Mouse (Mus musculus) mesoderm, embryonic 11.5 days (tissue): Measurements from ENCODE around the gene Srsf5.
"Not testable (repeated sequence)": the region's sequence is repeated elsewhere in the genome, so short reads cannot be mapped to it uniquely, and the experiment has no call there.

Source experiments
- DNase-seq: peaks from one replicate; pipeline ENCODE4 v3.0.0-alpha.2; 2012; ENCODE audit warnings: low read depth, low spot score

Srsf5 gene

DNA sequence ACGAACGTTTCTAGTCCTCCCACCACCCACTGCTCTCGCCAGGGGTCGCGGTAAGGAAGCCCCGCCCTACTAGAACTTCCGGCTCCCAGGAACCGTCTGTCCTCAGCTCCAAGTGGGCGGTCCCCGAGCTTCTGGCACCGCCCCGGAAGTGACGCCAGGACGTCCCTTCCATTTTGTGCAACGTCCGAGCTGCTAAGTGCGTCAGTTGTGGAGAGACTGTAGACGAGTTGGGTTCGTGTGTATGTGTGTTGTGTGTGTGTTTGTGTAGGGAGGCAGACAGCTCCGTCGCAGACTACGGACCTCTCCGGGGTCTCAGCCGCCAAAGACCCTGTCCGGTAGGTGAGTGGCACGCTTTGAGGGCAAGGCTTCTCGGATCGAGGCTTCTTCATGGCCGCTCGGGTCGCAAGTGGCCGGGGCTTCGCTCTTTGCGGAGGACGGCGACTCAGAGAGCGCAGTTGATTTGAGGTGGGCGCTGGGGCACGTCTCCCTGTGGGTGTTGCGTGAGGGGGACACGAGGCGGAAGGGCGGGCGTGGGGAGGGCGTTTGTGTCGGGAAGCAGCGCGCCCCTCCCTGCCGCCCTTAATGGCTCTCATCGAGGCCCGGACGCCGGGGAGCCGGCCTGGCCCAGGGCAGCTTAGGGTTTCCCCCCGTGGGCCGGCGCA lies at the start of gene Srsf5:
TSS of gene Srsf5 (plus strand) at position 171 of the 662 bp plus-strand sequence.
- peak; percentile 99 for DNase-seq

- DNase-seq: no peak
Observed at GRCm38 (mm10) chr12:80909631-80910030, 35.7 kb upstream of the Srsf5 start.

DNA sequence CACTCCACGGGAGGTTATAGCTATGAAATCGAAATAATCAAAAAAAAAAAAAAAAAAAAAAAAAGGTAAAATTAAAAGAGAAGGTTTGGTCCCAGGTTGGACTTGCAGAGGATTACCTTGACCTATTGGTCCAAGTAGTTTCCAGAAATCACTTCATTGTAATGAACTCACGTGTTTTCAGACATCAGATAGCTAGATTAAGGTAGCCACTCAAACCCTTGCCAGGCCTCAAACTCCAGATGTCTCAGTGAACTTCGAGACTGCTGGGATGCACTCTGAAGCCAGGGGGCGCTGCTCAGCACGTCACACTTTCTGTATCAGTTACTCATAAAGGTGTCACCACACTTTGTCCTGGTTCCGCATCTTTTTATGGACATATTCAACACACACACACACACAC lies 27.5 kb upstream of the Srsf5 start:
- peak; percentile 16 for DNase-seq

DNA sequence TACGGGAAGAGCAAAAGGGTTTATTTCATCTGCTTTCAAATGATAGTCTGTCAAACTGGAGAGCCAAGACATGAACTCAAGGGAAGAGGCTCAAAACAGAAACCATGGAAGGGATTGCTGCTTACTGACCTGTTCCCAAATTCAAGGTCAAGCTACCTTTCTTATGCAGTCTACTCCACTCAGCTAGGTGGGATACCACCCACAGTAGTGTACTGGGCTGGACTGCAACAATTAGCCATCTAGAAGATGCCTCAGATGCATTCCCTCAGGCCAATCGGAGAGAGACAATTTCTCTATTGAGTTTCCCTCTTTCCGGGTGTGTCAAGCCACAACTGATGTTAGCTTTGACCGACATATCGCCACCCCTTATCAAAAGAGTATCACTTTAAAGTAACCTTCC lies 24.0 kb upstream of the Srsf5 start:
- DNase-seq: no peak

DNA sequence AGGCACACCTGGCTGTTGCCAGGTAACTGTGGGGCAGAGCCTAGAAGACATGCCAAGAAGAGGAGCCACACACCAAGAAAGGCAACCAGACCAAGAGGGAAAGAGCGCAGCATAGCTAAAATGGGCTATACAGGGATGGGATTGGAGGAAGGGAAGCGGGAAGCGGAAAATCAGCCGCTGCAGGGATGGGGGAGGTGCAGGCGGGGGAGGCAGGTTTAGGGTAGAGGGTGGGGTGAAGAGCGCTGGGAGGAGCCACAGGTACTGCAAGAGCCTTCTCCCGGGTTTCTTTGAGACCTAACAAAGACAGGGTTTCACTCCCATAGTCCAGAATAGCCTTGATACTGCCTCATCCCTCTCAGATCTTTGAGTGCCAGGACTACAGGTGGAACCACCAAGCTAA lies 22.4 kb upstream of the Srsf5 start:
- peak; percentile 6 for DNase-seq

DNA sequence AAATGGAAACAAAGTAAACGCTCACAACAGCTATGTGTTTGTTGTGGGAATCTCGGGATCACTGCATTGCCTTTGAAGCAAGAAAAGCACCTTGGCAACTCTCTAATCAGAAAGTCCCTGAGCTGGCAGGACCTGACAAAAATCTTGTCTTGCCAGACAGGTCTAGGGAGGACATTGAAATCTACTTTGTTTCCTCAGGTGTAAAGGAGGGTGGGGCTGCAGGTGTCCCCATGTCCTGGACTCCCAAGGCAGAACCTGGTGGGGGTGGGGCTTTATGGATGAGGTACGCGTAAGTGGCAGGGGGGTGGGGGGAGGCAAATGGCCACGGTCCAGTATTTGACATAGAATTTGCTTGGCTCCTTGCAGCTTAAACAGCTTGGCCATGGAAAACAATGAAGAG lies 21.7 kb upstream of the Srsf5 start:
- DNase-seq: no peak

- DNase-seq: peak; percentile 8
Observed at GRCm38 (mm10) chr12:80924205-80924604, 21.1 kb upstream of the Srsf5 start.

DNA sequence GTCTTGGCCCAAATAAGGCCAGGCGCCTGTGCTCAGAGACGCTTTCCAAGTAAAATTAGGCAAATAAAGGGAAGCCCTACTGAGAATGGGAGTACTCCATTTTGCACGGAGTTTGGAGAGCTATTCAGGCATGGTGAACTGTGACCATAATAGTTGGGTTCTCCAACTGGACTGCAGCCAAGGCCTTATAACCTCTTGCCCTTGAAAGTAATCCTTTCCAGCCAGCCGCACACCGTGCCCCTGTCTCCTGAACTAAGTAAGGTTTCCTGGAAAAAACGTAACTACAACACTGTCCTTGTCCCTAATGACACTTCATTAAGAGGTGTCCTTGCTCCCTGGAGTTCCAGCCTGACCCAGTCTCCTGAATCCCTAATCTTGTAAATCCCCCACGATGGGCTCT lies 19.4 kb upstream of the Srsf5 start:
- DNase-seq: no peak

DNA sequence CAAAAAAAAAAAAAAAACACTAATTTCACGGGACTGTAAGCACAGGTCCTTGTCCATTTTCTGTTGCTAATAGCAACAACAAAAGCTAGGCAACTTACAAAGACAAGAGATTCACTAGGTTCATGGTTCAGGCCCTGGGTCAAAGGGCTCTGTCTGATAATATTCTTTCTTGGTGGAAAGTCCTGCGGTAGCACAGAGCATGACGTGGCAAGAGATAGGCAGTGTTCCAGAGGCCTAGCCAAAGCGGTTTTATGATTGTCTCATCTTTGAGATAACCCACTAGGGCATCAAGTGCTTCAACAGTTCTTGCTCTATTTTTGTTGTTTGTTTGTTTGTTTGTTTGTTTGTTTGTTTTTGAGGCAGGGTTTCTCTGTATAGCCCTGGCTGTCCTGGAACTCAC lies 18.8 kb upstream of the Srsf5 start:
- DNase-seq: no peak

GRCm38 (mm10) chr12:80927518-80927917 lies 17.8 kb upstream of the Srsf5 start:
- no peak for DNase-seq

- no peak for DNase-seq
Observed at GRCm38 (mm10) chr12:80928881-80929280, 16.4 kb upstream of the Srsf5 start.

GRCm38 (mm10) chr12:80930141-80930540 lies 15.2 kb upstream of the Srsf5 start:
- DNase-seq: no peak

DNA sequence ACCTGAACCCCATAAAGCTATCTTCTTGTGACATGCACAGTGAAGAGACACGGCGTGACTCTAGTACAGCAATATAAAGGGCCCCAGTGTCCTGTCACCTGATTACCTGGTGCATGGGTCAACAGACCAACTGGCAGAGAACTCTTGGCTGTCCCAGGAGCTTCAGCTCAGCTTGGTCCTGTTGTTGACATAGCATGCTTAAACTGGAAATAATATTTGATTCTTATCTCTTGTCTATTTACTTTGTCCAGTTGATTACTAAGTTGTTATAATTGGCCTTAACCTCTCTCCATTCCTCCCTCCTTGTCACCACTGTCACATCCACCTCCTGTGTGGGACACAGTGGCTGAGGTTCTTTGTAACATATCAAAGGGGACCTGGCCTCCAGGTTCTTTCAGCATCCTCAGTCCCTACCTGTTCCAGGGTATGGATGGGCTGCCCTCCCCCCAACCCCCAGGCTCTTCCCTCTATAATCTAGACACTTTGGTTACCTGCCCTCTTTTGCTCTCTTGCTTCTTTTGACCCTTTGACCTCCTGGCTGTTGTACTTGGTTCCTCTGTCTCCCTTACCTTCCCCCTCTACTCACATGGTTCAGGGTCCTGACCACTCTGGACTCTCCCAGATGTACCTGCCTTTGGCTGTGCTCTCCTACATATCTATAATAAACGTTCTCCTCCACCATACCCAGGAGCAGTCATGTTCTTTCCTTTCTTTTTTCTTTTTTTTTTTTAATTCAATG lies 13.7 kb upstream of the Srsf5 start:
- DNase-seq: no peak

- no peak for DNase-seq
Observed at GRCm38 (mm10) chr12:80932865-80933264, 12.4 kb upstream of the Srsf5 start.

GRCm38 (mm10) chr12:80936751-80937150 lies 8.6 kb upstream of the Srsf5 start:
- no peak for DNase-seq

DNA sequence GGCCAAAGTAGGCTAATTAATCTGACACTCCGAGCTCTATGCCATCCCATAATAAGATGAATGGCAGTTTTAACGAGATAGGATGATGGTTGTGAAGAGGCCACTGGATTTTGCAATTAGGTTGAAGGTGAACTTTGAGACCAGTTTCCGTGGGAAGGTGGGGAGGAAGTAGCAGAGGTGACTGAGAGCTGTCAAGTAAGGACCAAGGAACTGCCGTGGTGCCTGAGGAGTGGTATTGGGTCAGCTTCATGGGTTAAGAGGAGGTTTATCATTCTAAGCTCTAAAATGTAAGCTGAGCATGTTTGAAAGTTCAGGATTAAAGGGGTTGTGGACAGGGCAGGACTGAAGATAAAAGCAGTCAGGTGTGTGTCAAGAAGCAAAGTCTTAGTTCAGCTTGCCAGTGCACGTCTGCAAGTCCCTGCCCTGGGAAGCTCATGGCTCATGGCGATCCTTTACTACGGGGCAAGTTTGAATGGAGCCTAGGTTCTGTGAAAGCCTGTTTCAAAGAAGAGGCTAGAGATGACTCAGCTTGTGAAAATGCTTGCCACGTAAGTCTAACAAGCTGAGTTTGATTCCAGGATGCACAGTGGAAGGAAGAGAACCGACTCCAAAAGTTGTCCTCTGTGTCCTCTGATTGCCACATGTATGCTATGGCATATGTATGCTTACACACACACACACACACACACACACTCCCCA lies 7.8 kb upstream of the Srsf5 start:
- DNase-seq: no peak

DNA sequence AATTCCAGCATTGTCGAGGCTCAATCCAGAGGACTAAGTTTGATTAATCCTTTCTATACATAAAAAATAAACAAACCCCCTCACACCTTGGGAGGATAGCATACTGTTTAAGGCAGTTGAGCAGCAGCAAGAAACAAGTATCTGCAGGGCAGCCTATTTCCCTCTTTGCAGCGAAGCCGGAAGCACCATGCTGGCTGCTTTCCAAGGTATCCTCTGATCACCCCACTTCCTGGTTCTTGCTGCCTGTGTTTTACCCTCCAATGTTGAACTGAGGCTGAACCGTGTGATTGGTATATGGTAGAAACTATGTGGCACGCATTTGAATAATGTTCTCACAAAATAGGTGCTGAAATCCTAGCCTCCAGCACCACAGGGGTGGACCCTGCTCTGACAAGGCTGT lies 6.7 kb upstream of the Srsf5 start:
- DNase-seq: no peak

DNA sequence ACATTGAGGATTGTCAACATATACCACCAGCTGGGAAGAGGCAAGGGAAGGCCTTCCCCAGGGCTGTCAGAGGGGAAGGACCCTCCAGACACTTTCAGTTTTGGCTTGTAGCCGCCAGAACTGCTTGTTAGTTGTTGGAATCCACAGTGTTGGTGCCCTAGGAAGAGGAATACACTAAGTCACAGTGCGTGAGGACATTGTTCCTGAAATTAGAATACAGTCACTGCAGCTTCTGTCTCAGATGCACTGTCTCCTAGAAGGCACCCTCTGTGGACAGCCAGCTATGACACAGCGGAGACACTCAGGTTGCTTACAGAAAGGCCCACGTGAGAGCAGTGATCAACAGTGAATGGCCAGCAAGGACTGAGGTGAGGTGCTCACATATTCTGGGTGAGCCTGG lies 6.1 kb upstream of the Srsf5 start:
- DNase-seq: no peak

DNA sequence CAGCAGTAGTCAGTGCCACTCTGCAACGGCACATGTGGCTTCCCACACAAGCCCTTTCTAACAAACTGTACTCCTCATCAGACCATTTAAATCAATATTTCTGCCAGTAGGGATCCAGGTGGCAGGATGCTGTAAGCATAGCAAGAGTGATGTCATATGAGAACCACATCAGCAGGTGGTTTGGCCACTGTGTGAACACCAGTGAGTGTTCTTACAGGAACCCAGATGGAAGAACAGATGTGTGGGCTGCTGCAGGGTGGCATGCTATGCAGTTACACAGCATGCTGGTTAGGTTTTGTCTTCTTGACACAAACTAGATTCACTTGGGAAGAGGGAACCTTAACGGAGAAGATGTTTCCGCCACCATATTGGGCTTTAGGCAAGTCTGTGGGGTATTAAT lies 3.4 kb upstream of the Srsf5 start:
- no peak for DNase-seq

DNA sequence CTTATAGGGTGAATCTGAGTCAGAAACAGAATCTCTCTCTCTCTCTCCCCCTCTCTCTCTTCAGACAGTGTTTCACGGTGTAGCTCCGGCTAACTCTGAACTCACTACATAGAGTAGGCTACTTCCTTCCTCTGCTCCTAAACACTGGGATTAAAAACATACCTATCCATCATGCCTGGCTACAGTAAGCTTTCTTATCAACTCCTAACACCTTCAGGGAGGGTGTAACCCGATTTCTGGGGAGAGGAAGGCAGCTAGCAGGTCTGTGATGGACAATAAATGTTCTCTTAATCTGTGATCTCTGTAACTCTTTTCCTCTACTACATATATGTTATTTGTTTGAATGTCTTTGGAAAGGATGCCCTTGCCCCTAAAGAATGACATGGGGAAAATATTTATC lies 1.9 kb upstream of the Srsf5 start:
- DNase-seq: no peak

GRCm38 (mm10) chr12:80944204-80944603 lies 1.1 kb upstream of the Srsf5 start:
- no peak for DNase-seq

GRCm38 (mm10) chr12:80944963-80945333 lies 356 bp upstream of the Srsf5 start:
- DNase-seq: not testable (repeated sequence)

GRCm38 (mm10) chr12:80945996-80946355 lies 672 bp downstream of the Srsf5 start:
- peak; percentile 98 for DNase-seq
